Mouse (Mus musculus) right cerebral cortex, postnatal 25 days (tissue): ENCODE results near the gene Cacna2d3.

ENCODE experiments used
- DNase-seq: peaks from one replicate; pipeline ENCODE4 v3.0.0; 2022

The Cacna2d3 gene

GRCm38 (mm10) chr14:28984276-28984675, 737.4 kb downstream of the Cacna2d3 start:
- DNase-seq: no peak

- DNase-seq: no peak
Measured at GRCm38 (mm10) chr14:28980482-28980881, 741.2 kb downstream of the Cacna2d3 start.

GRCm38 (mm10) chr14:28979230-28979629, 742.4 kb downstream of the Cacna2d3 start:
- peak; percentile 14 for DNase-seq

GRCm38 (mm10) chr14:28972620-28973019, 749.0 kb downstream of the Cacna2d3 start:
- DNase-seq: no peak

- DNase-seq: no peak
Measured at GRCm38 (mm10) chr14:28969247-28969646, 752.4 kb downstream of the Cacna2d3 start.

- DNase-seq: no peak
Measured at GRCm38 (mm10) chr14:28966881-28967280, 754.8 kb downstream of the Cacna2d3 start.

GRCm38 (mm10) chr14:28961379-28961778, 760.3 kb downstream of the Cacna2d3 start:
- no peak for DNase-seq

- no peak for DNase-seq
Measured at GRCm38 (mm10) chr14:28959042-28959441, 762.6 kb downstream of the Cacna2d3 start.

GRCm38 (mm10) chr14:28958131-28959015, 763.3 kb downstream of the Cacna2d3 start:
- no peak for DNase-seq

- DNase-seq: no peak
Measured at GRCm38 (mm10) chr14:28955181-28955580, 766.5 kb downstream of the Cacna2d3 start.

- no peak for DNase-seq
Measured at GRCm38 (mm10) chr14:28954588-28954987, 767.1 kb downstream of the Cacna2d3 start.

- no peak for DNase-seq
Measured at GRCm38 (mm10) chr14:28954086-28954485, 767.6 kb downstream of the Cacna2d3 start.

GRCm38 (mm10) chr14:28953409-28953808, 768.3 kb downstream of the Cacna2d3 start:
- no peak for DNase-seq

GRCm38 (mm10) chr14:28950499-28950898, 771.2 kb downstream of the Cacna2d3 start:
- no peak for DNase-seq

- no peak for DNase-seq
Measured at GRCm38 (mm10) chr14:28949785-28950184, 771.9 kb downstream of the Cacna2d3 start.

- DNase-seq: no peak
Measured at GRCm38 (mm10) chr14:28948019-28948850, 773.4 kb downstream of the Cacna2d3 start.

- DNase-seq: no peak
Measured at GRCm38 (mm10) chr14:28932746-28933293, 788.8 kb downstream of the Cacna2d3 start.

GRCm38 (mm10) chr14:28923180-28923961, 798.3 kb downstream of the Cacna2d3 start:
- DNase-seq: no peak

GRCm38 (mm10) chr14:28918871-28919270, 802.8 kb downstream of the Cacna2d3 start:
- DNase-seq: no peak

GRCm38 (mm10) chr14:28915004-28915403, 806.7 kb downstream of the Cacna2d3 start:
- no peak for DNase-seq

GRCm38 (mm10) chr14:28907659-28908058, 814.0 kb downstream of the Cacna2d3 start:
- DNase-seq: no peak

GRCm38 (mm10) chr14:28892530-28892929, 829.1 kb downstream of the Cacna2d3 start:
- no peak for DNase-seq

- no peak for DNase-seq
Measured at GRCm38 (mm10) chr14:28887373-28887772, 834.3 kb downstream of the Cacna2d3 start.
